Mouse (Mus musculus): ENCODE data around the gene Lpar3.

Lpar3 gene

DNA sequence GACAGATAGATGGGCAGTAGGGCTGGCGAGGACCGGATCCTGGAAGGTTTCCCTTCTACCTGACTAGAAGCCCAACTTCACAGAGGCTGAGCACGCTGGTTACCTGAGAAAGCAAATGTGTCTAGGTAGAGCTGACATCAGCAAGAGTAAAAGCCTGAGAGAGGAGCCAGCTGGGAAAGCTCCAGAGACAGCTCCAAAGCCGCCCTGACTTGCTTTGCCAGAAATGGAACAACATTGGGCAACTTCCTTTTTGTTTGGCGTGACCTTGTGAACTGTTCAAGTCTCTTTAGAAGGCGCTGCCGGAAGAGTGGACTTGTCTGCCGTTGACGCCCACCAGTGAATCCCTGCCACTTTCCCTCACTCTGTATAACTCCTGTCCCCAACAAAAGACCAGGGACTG is 39.4 kb downstream of the Lpar3 start:
- no peak for DNase-seq (ENCODE audit: low spot score in 2 of 2)

DNA sequence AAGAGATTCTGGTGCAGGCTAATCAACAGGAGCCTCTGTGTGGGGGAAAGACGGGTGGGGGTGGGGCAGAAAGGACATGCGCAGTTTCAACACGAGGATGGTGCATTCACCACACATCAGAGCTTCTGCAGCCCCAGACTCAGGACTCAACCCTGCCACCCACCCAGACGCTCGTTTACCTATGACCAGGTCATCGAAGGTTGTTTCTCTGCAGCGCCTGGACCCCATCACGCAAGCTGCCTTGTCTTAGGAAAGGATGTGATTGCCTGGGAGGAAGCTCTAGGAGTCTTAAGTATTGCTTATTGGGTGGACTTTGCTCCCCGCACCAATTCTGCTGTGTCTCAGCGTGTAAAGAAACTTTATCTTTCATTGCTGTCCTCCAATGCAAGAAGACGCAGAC is 40.1 kb downstream of the Lpar3 start:
- no peak for DNase-seq (ENCODE audit: low spot score in 2 of 2)

DNA sequence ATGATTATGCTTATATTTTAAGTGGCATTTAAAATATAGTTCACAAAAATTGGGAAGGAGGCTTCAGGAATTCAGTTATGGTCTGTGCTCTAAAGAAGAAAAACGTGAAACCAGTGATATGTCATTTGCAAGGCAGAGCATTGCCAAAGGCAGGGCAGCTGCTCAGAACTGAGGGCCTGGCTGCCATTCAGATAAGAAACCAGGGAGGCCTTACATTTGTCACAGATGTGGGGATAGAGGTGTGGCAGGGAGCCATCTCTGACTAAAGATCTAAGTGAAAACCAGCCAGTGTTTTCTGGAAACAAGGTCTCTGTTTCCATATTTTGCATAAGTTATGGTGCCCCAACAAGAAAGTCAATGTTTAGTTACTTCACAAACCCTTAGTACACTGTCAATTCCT is 41.8 kb downstream of the Lpar3 start:
- no peak for DNase-seq (ENCODE audit: low spot score in 2 of 2)

DNA sequence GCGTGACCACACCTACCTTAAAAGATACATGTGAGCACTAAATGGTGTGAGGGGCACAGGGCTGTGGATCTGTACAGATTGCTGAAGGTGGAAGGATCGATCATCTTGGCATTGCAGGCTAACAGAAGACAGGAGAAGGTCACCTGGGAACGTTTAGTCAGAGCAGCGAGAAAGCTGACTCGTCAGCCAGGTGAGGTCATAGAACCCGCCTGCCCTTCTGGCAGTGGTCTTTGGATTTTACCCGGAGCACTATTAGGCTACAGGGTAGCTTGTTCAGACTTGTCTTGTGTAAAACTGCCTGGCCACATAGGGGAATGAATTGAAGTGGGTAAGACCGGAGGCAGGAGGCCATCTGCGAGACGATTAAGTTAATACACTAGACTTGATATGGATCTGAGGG is 43.4 kb downstream of the Lpar3 start:
- DNase-seq (ENCODE audit: low spot score in 2 of 2): no peak

DNA sequence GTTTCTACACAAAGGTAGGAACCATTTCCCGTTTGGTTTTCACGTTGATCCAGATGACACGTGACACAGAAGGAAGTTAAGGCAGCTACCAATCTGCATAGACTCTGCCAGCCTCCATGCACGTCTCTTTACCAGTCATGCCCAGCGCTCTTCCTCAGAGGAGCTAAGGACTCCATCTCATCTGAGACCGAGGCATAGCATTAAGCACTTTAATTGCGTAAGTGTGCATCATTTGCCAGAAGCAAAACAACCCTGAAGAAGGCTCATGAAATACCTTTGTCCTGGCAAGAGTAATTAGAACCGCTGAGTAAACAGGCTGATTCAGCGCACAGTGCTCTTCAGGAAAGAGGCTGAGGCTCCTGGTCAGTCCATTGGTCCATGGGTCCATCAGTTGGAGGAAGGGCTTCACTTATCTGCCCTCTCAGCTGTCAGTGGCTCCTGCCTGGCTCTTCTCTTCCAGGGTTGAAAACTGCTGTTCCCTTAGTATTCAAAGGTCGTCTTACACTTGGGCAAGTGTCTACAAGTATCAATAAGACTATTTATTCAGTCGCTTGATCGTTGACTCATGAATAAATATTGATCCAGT is 44.9 kb downstream of the Lpar3 start:
- no peak for DNase-seq (ENCODE audit: low spot score in 2 of 2)

DNA sequence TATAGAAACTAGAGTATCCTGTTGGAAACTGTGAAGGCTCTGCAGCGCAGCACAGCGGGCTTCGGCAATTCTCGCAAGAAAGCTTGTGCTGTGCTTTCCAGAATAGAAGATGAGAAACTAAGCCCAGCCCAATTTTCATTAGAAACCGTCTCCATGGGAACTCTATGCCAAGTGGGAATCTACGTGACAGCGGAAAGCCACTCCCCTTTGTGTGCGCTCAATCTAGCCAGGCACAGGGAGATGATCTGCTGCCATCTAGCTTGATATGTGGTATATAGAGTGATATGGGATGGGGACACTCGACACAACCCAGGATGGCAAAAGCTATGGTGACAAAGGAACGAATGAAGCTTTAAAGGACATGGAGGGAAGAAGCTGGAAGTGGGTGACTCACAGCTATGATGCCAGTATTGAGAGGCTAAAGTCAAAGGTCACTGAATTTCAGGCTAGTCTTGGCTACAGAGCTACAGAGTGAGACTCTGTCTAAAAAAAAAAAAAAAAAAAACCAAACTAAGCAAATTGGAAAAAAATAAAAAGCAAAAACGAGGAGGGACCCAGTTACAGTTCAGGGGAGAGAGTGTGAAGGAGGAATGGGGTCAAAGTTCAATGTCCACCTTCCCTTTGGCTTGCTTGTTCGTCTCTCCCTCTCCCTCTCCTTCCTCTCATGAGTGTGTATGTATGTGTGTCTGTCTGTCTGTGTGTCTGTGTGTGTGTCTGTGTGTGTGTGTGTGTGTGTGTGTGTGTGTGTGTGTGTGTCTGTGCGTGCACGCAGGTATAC is 47.5 kb downstream of the Lpar3 start:
- DNase-seq (ENCODE audit: low spot score in 2 of 2): no peak

DNA sequence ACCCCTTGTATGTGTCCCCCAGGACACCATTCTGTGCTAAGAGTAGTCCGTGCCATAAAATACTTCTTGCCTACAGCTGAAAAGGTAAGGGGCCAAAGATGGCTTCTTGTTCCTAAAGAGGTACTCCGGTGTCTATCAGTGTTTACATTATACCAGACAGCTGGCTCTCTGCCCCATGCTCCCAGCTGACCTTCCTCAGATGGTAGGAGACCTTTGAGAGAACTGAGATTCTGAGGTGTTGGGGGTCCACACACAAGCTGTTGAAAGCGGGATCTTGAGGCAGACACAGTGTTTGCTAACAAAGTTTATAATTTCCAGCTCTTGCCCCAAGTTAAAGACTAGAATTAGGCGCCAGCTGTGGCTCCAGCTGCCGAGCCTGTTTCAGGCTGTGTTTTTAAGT is 53.7 kb downstream of the Lpar3 start:
- DNase-seq (ENCODE audit: low spot score in 2 of 2): no peak

DNA sequence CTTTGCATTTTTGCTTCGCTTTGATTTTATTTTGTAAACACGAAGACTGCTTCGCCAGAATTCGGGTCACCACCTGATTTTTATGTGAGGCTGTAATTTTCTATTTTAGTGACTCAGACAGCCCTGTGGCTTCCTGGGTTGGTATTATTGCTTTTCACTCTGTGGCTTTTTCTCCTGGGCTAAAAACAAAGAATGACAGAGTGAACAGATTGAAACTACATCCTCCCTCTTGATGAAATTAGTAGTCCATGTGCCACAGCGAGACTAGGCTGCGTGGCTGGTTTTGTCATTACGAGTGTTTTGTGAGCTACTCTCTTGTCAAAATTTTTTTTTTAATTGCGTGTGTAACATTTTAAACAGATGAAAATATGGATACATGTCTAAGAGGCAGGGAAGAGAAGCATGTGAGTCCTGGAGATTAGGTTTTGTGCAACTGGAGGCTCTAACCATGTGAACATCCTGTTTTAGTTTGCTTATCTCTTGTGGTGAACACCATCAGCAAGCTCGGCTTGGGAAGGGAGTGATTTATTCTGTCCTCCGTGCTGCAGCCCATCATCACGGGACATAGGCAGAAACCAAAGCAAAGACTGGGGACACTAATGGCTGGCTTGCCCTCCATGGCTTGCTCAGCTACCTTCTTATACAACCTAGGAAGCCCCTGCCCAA is 54.7 kb downstream of the Lpar3 start:
- DNase-seq (ENCODE audit: low spot score in 2 of 2): no peak

DNA sequence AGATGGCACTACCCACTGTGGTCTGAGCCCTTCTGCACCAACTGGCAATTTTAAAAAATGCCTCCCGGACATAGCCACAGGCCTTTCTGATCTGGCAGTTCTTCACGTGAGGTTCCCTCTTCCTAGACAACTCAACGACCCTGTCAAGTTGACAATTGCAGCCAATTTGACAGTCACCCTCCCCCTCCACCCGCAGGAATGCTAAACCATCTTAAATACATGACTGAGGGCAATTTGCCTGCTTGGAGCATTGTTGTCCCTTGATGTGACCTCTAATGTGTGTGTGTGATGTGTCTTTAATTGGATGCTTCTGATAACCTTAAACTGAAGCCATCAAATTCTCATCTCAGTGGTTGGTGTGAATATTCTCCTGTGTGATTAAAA is 55.3 kb downstream of the Lpar3 start:
- no peak for DNase-seq (ENCODE audit: low spot score in 2 of 2)

DNA sequence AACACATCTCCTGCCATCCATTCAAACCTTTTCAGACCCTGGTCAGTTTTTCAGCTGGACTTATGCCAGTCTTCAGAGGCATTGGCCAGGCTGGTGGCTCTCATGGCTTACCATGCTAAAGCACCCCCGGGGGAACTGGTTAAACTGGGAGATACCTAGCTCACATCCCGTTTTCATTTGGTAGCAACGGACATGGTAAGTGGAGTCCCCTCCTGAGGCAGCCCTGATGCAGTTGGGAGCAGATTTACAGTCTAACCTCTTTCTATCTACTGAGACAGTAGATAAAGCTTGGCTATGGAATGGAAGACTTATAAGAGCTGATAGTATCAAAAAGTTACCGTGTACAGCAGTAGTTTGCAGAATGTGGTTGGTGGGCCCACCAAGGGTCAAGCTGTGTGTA is 56.2 kb downstream of the Lpar3 start:
- DNase-seq (ENCODE audit: low spot score in 2 of 2): no peak

DNA sequence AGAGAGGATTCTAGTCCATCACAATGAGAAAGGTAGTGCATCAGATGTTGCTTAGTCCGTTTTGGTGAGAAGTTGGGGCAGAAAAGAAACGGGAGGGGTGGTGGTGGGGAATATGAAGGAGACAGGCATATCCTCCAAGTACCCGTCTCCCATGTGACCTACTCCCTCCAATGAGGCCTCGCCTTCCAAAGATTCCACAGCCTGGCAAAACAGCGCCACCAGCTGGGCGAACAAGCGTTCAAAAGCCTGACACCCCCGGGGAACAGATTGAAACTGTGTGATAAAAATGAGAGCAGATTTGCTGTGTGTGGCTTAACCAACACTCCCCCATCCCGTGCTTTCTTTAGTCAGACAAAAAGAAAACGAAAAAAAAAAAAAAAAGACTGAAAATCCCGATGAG is 56.7 kb downstream of the Lpar3 start:
- DNase-seq (ENCODE audit: low spot score in 2 of 2): no peak

DNA sequence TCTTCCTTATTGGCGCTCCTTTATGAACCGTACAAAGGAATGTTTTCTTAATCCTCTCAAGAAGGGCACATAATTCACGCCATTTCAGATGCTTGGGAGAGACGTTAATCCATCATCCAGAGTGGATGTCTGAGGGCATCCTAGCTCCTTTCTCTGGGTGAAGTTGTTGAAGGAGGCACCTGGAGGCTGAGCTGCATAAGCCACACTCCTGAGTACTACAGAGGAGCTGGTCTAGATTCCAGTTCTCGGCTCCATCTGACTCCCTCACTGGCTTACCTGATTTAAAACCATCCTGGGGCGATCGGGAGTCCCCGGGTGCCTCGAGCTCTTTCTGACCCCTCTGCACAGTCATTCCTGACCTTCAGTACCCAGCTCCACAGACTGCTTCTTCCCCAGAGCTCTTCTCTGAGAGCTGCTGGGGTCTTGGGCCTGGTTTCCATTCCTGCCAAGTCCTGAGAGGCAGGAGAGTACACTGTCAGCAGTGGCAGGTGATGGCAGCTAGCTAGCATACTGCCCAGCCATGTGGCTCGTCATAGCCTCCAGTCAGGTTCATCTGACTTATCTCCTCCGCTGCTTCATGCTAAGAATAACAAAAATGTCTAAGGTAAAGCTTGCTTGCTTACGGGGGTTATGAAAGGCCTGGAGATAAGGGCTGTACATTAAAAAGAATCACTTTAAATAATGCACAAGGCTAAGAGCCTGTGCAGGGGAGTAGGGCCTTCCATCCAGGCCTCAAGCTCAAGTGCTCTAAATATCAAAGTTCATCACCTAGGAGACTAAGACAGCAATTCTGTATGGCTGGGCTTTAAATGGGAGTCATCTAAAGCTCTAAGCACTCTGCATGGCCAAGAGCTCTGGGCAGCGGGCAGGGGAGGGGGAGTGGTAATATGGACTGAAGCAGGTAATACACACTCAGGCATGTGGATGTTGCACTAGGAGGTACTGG is 57.7 kb downstream of the Lpar3 start:
- no peak for DNase-seq (ENCODE audit: low spot score in 2 of 2)

DNA sequence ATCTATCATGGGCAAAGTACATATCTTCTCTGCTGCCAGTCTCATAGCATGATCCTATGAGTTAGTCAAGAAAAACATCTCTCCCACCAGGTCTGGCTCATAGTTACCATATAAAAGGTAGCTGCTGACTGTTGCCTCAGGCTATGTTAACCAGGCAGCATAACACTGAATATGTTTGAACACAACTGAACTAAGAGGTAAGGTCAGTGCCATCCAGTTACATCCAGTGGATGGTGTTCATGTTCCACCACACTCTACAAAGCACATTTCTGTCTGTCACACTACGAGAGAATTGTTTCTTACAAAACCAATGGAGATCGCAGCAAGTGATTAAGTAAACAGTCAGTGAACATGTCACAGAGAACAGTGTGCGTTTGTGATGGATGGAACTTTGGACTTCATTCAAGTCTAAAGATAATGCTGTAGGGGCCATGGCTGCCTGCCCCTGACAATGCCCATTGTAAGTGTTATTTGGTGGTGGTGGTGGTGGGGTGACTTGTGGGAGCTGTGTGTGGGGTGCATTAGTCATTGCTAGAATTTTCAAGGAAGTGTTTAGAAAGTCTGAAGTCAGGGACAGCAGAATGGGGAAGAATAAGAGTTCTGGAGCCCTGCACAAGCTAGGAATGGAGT is 63.1 kb downstream of the Lpar3 start:
- DNase-seq (ENCODE audit: low spot score in 2 of 2): no peak

DNA sequence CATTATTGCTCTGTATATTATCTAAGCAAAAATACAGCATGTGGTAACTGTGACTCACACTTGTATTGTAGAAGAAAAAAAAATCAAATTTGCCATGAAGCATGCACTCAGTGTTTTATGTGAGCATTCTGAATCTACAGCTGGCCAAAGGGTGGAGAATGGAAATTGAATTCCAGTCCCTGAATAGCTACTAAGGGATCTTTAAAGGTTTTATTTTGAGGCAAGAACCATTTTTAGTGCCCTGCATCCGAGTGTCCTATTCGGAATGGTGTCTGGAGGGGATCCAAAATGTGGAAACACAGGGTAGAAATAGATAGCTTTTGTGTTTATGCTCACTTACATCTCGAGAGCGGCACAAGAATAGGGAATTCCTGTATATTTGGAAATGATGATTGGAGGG is 65.4 kb downstream of the Lpar3 start:
- no peak for DNase-seq (ENCODE audit: low spot score in 2 of 2)

DNA sequence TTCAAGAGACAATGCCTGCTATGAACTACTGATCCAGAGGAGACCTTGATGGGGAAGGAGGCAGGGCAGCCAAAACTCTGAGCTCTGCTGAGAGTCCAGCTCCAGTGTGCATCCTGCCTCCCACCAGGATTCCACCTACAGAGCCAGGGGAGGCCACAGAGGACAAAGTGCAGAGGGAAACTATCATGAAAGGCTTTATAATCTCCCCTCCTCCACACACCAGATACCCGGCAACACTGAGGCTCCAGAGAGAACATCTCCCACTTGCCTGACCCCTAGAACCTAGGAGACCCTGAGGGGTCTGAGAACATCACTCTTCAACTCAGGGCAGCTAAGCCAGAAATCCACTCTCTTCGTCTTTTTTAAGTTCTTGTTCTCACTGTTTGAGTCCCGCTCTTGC is 71.2 kb downstream of the Lpar3 start:
- no peak for DNase-seq (ENCODE audit: low spot score in 2 of 2)

DNA sequence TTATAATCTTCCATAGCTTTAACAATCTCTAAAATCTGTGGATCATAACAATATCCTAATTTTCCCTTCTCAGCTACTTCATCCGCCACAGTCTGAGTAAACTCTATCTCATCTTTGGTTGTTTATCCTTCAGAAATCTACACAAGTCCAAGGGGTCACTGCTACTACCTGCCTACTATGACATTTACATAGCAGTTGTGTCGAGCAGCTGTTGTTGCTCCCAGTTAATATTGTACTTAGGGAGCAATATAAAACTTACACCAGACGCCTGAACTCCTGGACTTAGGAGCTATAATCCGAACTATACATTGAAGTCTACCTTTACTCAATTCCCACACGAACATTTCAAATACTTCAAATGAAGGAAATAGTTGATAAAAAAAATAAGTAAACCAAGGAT is 71.8 kb downstream of the Lpar3 start:
- no peak for DNase-seq (ENCODE audit: low spot score in 2 of 2)

DNA sequence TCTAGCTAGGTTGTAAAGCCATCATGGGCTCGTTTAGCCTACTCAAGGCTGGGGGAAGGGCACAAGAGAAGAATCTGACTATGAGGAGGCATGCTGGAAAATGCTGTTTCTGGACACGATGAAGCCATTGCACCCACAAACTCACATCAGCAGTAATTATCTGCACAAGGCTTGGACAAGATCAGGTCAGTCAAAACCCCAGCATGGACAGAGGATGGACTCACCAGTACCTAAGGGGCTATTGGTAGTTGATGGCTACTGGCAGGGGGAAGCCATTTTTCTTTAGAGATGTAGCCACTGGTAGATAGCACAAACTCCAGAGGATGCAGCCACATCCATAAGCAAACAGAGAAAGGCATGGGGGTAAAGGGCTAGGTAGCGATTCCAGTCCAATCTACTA is 81.7 kb downstream of the Lpar3 start:
- no peak for DNase-seq (ENCODE audit: low spot score in 2 of 2)

DNA sequence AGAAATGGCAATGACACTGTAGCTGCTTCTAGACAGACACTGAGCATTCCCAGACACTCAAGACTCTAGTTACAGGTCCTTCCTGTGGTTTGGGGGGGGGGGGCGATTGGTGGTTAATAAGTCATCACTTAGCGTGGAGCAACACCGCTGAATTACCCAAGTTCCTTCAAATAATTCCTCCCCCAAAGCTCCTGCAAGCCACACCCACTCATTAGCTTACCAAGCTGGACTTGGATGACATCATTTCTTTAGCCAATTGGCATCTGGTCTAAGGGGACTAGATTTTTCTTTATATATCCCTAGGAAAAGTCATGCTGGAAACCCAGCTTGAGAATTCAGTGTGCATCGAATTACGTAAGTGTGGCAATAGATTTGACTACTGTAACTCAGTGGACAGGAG is 82.4 kb downstream of the Lpar3 start:
- no peak for DNase-seq (ENCODE audit: low spot score in 2 of 2)

DNA sequence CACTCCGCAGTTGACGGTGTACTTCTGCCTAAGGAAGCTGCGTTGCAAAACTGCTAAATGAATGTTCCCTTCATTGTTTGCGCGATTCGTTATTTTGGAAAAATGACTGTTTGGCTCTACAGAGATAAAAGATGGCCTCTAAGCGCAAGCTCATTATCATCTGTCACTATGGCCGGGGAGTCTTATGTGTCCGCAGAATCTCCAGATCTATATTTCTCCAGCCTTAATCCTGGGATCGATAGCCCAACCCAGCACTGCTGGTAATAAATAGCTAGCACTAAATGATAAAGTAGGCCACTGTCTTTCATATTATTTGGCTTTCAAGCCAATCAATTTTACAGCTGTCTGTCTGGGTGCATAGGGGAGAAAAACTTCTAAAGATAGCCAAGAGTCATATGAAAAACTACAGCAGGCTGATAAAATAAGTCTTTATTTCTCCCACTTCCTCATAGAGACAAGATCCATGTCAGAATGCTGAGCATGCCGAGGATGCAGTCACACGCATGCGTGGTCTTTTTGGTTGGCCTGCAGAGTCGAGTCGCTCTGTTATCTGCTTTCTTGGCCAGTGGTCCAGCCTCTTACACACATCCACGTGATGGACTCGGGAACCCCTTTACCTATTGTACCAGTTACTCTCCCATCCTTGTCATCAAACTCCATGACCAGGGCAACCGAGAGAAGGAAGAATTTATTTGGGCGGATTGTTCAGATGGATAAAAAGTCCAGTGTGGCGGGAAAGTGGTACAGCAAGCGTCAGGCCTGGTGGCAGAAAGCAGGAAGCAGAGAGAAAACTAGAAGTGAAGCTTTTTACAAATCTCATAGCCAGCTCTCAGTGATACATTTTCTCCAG is 84.0 kb downstream of the Lpar3 start:
- no peak for DNase-seq (ENCODE audit: low spot score in 2 of 2)

DNA sequence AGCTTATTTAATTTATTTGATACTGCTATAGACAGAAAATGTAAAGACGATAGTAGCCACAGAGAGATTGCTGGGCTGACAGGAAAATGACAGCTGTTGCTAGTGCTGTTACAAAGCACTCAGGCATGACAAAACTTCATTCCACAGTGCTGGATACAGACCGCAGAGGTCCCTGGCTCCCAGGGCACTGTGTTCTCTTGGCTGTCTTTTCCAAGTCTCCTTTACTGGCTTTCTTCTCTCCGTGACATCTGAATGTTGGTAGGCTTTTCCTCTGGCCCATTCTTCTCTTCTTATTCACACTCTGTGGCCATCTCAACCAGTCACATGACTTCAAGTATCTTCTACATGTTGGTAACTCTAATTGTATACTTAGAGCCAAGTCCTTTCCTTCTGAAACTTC is 86.6 kb downstream of the Lpar3 start:
- DNase-seq (ENCODE audit: low spot score in 2 of 2): no peak

DNA sequence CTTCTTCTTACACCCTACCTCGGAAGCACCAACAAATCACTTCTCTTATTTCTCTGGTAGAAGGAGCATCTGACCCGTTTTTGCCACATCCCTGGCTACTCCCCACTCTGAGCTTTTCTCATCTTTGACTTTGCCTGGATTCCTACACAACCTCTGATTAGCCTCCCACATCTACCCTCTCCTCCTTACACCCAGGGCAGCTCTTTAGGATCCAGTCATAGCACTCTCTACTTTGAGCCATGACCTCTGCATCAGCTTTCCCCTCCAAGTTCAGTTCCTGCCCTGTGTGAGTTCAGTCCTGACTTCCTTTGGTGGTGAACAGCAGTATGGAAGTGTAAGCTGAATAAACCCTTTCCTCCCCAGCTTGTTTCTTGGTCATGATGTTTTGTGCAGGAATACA is 87.1 kb downstream of the Lpar3 start:
- no peak for DNase-seq (ENCODE audit: low spot score in 2 of 2)
